Mouse (Mus musculus) bone marrow, adult 2 months (tissue): ENCODE results near the gene Fbxw2.

Source experiments
- CTCF ChIP-seq: fragments of 200-500 bp; IDR thresholded peaks from 2 replicates; pipeline ENCODE4 v1.5.1; 2011; ENCODE audit warnings: low read length, control low read depth; ENCODE audit not compliant: control insufficient read depth, insufficient read depth
- POLR2A ChIP-seq: fragments of 200-500 bp; IDR thresholded peaks from 2 replicates; pipeline ENCODE4 v1.6.1; 2011; ENCODE audit warnings: low read depth, mild to moderate bottlenecking, control low read depth, low read length, borderline replicate concordance; ENCODE audit not compliant: control insufficient read depth

- TF ChIP-seq POLR2A (no peak; the same call in 1 of the 2 replicates), CTCF (no peak)
These were observed 71.4 kb downstream of the Fbxw2 start, which contains the start of gene Gapvd1 for GRCm38 (mm10) chr2:34754551-34755358.
